Mouse (Mus musculus) megakaryocyte, embryonic 14.5 days (primary cell): ENCODE results near the gene Gzmm.

Source experiments
- FLI1 ChIP-seq: IDR thresholded peaks from 2 replicates; pipeline ENCODE4 v1.6.1; 2012; ENCODE audit warnings: low read length, inconsistent platforms, mixed read lengths
- GATA1 ChIP-seq: IDR thresholded peaks from 3 replicates; pipeline ENCODE4 v1.6.1; 2012; ENCODE audit warnings: mixed read lengths, low read length, inconsistent platforms, borderline replicate concordance

DNA sequence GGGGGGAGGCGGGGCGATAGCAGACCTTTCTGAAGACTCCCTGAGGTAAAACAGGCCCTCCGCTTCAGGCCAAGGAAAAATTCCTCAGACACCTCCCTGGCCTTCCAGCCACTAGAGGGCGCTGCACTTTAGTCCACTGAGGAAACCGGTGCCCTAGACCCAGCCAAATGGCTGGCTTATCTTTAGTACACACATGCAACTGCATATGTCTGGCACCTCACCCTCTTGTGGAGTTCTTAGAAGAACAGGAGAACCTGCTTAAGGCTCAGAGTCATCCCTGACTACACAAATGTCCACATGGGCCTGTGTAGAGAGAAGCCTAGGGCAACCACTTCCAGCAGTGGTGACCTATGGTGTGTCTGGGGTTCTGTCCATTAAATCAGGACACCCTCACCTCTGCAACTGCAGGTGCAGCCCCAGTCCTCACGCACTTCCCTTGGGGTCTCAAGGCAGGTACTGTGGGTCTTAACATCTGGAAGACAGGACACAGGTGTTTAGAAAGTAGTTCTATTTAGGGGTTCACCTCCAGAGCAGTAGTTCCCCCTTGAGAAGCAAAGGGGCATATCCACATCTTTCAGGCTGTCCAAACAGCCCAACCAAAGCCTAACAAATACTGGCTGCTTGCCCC, 23.8 kb downstream of the Gzmm start:
- no peak for TF ChIP-seq GATA1
- no peak for TF ChIP-seq FLI1
